In the genomic region with DNA sequence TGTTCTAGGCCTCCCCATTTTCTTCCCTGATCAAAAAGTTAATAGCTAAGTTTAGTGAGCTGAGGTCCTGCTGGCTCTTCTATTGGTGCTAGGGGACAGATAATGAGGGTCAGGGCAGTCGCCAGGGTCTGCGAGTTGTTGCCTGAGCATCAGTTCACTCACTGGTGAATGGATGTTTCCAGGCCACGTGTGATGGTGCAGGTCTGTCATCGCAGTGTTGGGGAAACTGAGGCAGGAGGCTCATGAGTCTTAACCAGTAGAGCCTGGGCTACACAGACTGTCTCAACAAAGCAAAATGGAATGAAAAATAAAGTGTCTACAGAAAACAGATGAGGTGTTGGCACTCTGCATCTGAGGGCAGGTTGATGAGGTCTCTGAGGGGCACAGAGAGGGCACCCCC, we compare ENCODE assay signal across 7 mouse cellular contexts. TPM values are rescaled to one million over a fixed set of nuclear protein-coding genes. Genes with fewer than 3 reads are reported as not detected.
DNase-seq lines count a peak whose midpoint lies in the region; ATAC-seq and TF ChIP-seq lines count a peak whose summit lies in the region.

No protein-coding gene starts in this region.

- peaks cover 60% of the 10 kb centered on the region for H3K4me1 ChIP-seq in thymus, adult 2 months (replicated peaks; ENCODE audit: control insufficient read depth, insufficient read depth, low read length)
- H3K4me1 ChIP-seq in forebrain, embryonic 16.5 days (replicated peaks; ENCODE audit: control insufficient read depth, insufficient read depth, low read length), result peaks cover 43% of the 10 kb centered on the region
- H3K4me1 ChIP-seq in liver, embryonic 12.5 days, result peaks cover 69% of the 10 kb centered on the region
- H3K4me1 ChIP-seq in stomach, postnatal 0 days (replicated peaks; ENCODE audit: control insufficient read depth, insufficient read depth), result peaks cover 22% of the 10 kb centered on the region

- no peak for TF ChIP-seq POLR2A in thymus, adult 2 months (IDR thresholded peaks at IDR 0.05; ENCODE audit: control insufficient read depth, extremely low read depth, insufficient read depth, low read length, poor library complexity)

- peak overlapping the region; percentile 76; the same call in 1 of the 2 replicates for H3K4me2 ChIP-seq in forebrain, embryonic 16.5 days (ENCODE audit: low read length)
- H3K4me2 ChIP-seq in liver, embryonic 12.5 days, result peak overlapping the region; percentile 92
- H3K4me2 ChIP-seq in stomach, postnatal 0 days (replicated peaks; ENCODE audit: low read depth), result no peak overlapping the region; the same call in 1 of the 2 replicates

- no peak for TF ChIP-seq EP300 in stomach, postnatal 0 days (optimal IDR thresholded peaks at IDR 0.05)

- H3K27ac ChIP-seq in thymus, adult 2 months (ENCODE audit: control insufficient read depth, insufficient read depth, low read length), result peak overlapping the region; percentile 90
- peak overlapping the region; percentile 75; the same call in 1 of the 2 replicates for H3K27ac ChIP-seq in forebrain, embryonic 16.5 days (ENCODE audit: low read length)
- H3K27ac ChIP-seq in liver, embryonic 12.5 days, result peak overlapping the region; percentile 86
- peak overlapping the region; percentile 99 for H3K27ac ChIP-seq in stomach, postnatal 0 days (replicated peaks)

- no peak for TF ChIP-seq CTCF in thymus, adult 2 months (IDR thresholded peaks at IDR 0.05; ENCODE audit: borderline replicate concordance, control insufficient read depth, extremely low read depth, insufficient read depth, low read length, poor library complexity)
- no peak for TF ChIP-seq CTCF in stomach, postnatal 0 days (IDR thresholded peaks at IDR 0.05; ENCODE audit: low read depth)

- WGBS in thymus, adult 2 months, result 60% methylated on average over 4 of the region's 4 CpGs
- WGBS in forebrain, embryonic 16.5 days, result 25% methylated on average over 4 of the region's 4 CpGs
- 37% methylated on average over 4 of the region's 4 CpGs for WGBS in liver, embryonic 12.5 days (ENCODE audit: insufficient replicate concordance)
- 28% methylated on average over 4 of the region's 4 CpGs for WGBS in stomach, postnatal 0 days

- H3K4me3 ChIP-seq in thymus, adult 2 months (ENCODE audit: control insufficient read depth, insufficient read depth, low read length), result no peak overlapping the region
- no peak overlapping the region for H3K4me3 ChIP-seq in forebrain, embryonic 16.5 days (replicated peaks; ENCODE audit: low read length)
- H3K4me3 ChIP-seq in liver, embryonic 12.5 days, result peak overlapping the region; percentile 60
- H3K4me3 ChIP-seq in stomach, postnatal 0 days (ENCODE audit: low read depth, low read length), result no peak overlapping the region

- no peak for ATAC-seq in forebrain, embryonic 16.5 days
- ATAC-seq in liver, embryonic 12.5 days, result no peak
- ATAC-seq in stomach, postnatal 0 days (ENCODE audit: low FRiP score, low TSS enrichment), result no peak

- no peaks in the 10 kb centered on the region for H3K27me3 ChIP-seq in thymus, adult 2 months (ENCODE audit: control insufficient read depth, insufficient read depth, low read length)
- H3K27me3 ChIP-seq in forebrain, embryonic 16.5 days (replicated peaks; ENCODE audit: control insufficient read depth, insufficient read depth, low read length), result no peaks in the 10 kb centered on the region
- peaks cover 41% of the 10 kb centered on the region for H3K27me3 ChIP-seq in liver, embryonic 12.5 days (replicated peaks)
- H3K27me3 ChIP-seq in stomach, postnatal 0 days (ENCODE audit: control insufficient read depth, insufficient read depth, low read length), result no peaks in the 10 kb centered on the region

- DNase-seq in thymus, adult 2 months, result no peak
- DNase-seq in thymus, adult 18-20 months, result no peak
- DNase-seq in stomach, postnatal 0 days (ENCODE audit: low spot score), result no peak
- no peak for DNase-seq in embryo, embryonic 9.5 days (ENCODE audit: extremely low spot score)
- DNase-seq in frontal cortex, postnatal 25 days (ENCODE audit: low spot score in 2 of 2), result no peak

- no peak overlapping the region; the same call in 1 of the 2 replicates for H3K9ac ChIP-seq in forebrain, embryonic 16.5 days (replicated peaks; ENCODE audit: low read depth, low read length)
- no peak overlapping the region; the same call in 1 of the 2 replicates for H3K9ac ChIP-seq in liver, embryonic 12.5 days
- H3K9ac ChIP-seq in stomach, postnatal 0 days (ENCODE audit: low read length), result no peak overlapping the region

- H3K9me3 ChIP-seq in forebrain, embryonic 16.5 days (ENCODE audit: control insufficient read depth, low read length), result no peaks in the 10 kb centered on the region
- no peaks in the 10 kb centered on the region for H3K9me3 ChIP-seq in liver, embryonic 12.5 days (replicated peaks)
- no peaks in the 10 kb centered on the region for H3K9me3 ChIP-seq in stomach, postnatal 0 days (ENCODE audit: control insufficient read depth, low read length)

- H3K36me3 ChIP-seq in thymus, adult 2 months (ENCODE audit: control insufficient read depth, insufficient read depth, low read length), result no peaks in the 10 kb centered on the region
- no peaks in the 10 kb centered on the region for H3K36me3 ChIP-seq in forebrain, embryonic 16.5 days (ENCODE audit: control insufficient read depth, insufficient read depth)
- no peaks in the 10 kb centered on the region for H3K36me3 ChIP-seq in liver, embryonic 12.5 days
- H3K36me3 ChIP-seq in stomach, postnatal 0 days (ENCODE audit: control insufficient read depth, insufficient read depth, low read length), result no peaks in the 10 kb centered on the region

RNA-seq across cellular contexts. Expression of gene Nanos3, which starts 13.9 kb away (rescaled TPM):
- 5.5 and 8.5 TPM in 2 replicates for polyA plus RNA-seq in thymus, adult 2 months (2012; rRNA removed)
- polyA plus RNA-seq in forebrain, embryonic 16.5 days (2015; fragmentation: Nextera tagmentation; extraction: Ambion mirVana), result 3.2 and 4.7 TPM in 2 replicates
- polyA plus RNA-seq in liver, embryonic 12.5 days (2016; fragmentation: Nextera tagmentation; extraction: Ambion mirVana), result 0.61 and 1.3 TPM in 2 replicates
- polyA plus RNA-seq in stomach, postnatal 0 days (2015; fragmentation: Nextera tagmentation; extraction: Ambion mirVana), result 2.0 and 4.4 TPM in 2 replicates

RNA-seq across cellular contexts. Expression of gene Zswim4, which starts 38.0 kb away (rescaled TPM):
- 53.0 and 59.0 TPM in 2 replicates for polyA plus RNA-seq in thymus, adult 2 months (2012; rRNA removed)
- polyA plus RNA-seq in forebrain, embryonic 16.5 days (2015; fragmentation: Nextera tagmentation; extraction: Ambion mirVana), result 40.1 and 41.8 TPM in 2 replicates
- polyA plus RNA-seq in liver, embryonic 12.5 days (2016; fragmentation: Nextera tagmentation; extraction: Ambion mirVana), result 3.6 and 5.0 TPM in 2 replicates
- polyA plus RNA-seq in stomach, postnatal 0 days (2015; fragmentation: Nextera tagmentation; extraction: Ambion mirVana), result 8.0 and 9.7 TPM in 2 replicates

RNA-seq across cellular contexts. Expression of gene D8Ertd738e, which starts 50.6 kb away (rescaled TPM):
- polyA plus RNA-seq in thymus, adult 2 months (2012; rRNA removed), result 159 and 193 TPM in 2 replicates
- polyA plus RNA-seq in forebrain, embryonic 16.5 days (2015; fragmentation: Nextera tagmentation; extraction: Ambion mirVana), result 214 and 231 TPM in 2 replicates
- polyA plus RNA-seq in liver, embryonic 12.5 days (2016; fragmentation: Nextera tagmentation; extraction: Ambion mirVana), result 249 and 259 TPM in 2 replicates
- polyA plus RNA-seq in stomach, postnatal 0 days (2015; fragmentation: Nextera tagmentation; extraction: Ambion mirVana), result 299 and 309 TPM in 2 replicates

RNA-seq across cellular contexts. Expression of gene 4930432K21Rik, which starts 51.0 kb away (rescaled TPM):
- 1.9 and 2.4 TPM in 2 replicates for polyA plus RNA-seq in thymus, adult 2 months (2012; rRNA removed)
- 2.6 and 3.5 TPM in 2 replicates for polyA plus RNA-seq in forebrain, embryonic 16.5 days (2015; fragmentation: Nextera tagmentation; extraction: Ambion mirVana)
- 0.28 and 0.58 TPM in 2 replicates for polyA plus RNA-seq in liver, embryonic 12.5 days (2016; fragmentation: Nextera tagmentation; extraction: Ambion mirVana)
- 0.28 and 0.40 TPM in 2 replicates for polyA plus RNA-seq in stomach, postnatal 0 days (2015; fragmentation: Nextera tagmentation; extraction: Ambion mirVana)

RNA-seq across cellular contexts. Expression of gene Cc2d1a, which starts 51.1 kb away (rescaled TPM):
- polyA plus RNA-seq in thymus, adult 2 months (2012; rRNA removed), result 49.8 and 54.6 TPM in 2 replicates
- polyA plus RNA-seq in forebrain, embryonic 16.5 days (2015; fragmentation: Nextera tagmentation; extraction: Ambion mirVana), result 35.4 and 43.8 TPM in 2 replicates
- 8.2 and 9.6 TPM in 2 replicates for polyA plus RNA-seq in liver, embryonic 12.5 days (2016; fragmentation: Nextera tagmentation; extraction: Ambion mirVana)
- 15.8 and 17.5 TPM in 2 replicates for polyA plus RNA-seq in stomach, postnatal 0 days (2015; fragmentation: Nextera tagmentation; extraction: Ambion mirVana)
